Mouse (Mus musculus): ENCODE measurements around the gene Vmn1r28. TPM values are rescaled to one million over a fixed set of nuclear protein-coding genes. Genes with fewer than 3 reads are reported as not detected.

Gene Vmn1r28
- 0.03 TPM for polyA plus RNA-seq (2014; fragmentation: Illumina TruSeq; extraction: RNeasy Lipid Tissue Mini Kit (QIAGEN cat#74804); ENCODE audit: low read depth, low replicate concordance)

GRCm38 (mm10) chr6:58261737-58262136 is at the start of gene Vmn1r28:
Gene Vmn1r28, plus strand, starts transcription at chr6:58262037.

GRCm38 (mm10) chr6:58218721-58219120 is 43.1 kb upstream of the Vmn1r28 start, which contains the start of gene Vmn1r27:
Gene Vmn1r27, minus strand, starts transcription at chr6:58218821.

GRCm38 (mm10) chr6:58301249-58301648 is 39.4 kb downstream of the Vmn1r28 start, which contains the start of gene Vmn1r29:
Gene Vmn1r29, plus strand, starts transcription at chr6:58301549.

Other genes starting within 250 kb of the Vmn1r28 start
- gene Vmn1r26, start 246.9 kb upstream of the Vmn1r28 start, polyA plus RNA-seq (2014; fragmentation: Illumina TruSeq; extraction: RNeasy Lipid Tissue Mini Kit (QIAGEN cat#74804); ENCODE audit: low read depth, low replicate concordance), result 0.04 TPM
- not detected for gene Vmn1r27, start 43.2 kb upstream of the Vmn1r28 start, polyA plus RNA-seq (2014; fragmentation: Illumina TruSeq; extraction: RNeasy Lipid Tissue Mini Kit (QIAGEN cat#74804); ENCODE audit: low read depth, low replicate concordance)
- 0.20 TPM for gene Vmn1r29, start 39.5 kb downstream of the Vmn1r28 start, polyA plus RNA-seq (2014; fragmentation: Illumina TruSeq; extraction: RNeasy Lipid Tissue Mini Kit (QIAGEN cat#74804); ENCODE audit: low read depth, low replicate concordance)
- gene Vmn1r30, start 181.3 kb downstream of the Vmn1r28 start, polyA plus RNA-seq (2014; fragmentation: Illumina TruSeq; extraction: RNeasy Lipid Tissue Mini Kit (QIAGEN cat#74804); ENCODE audit: low read depth, low replicate concordance), result 0.64 TPM
- gene Vmn1r31, start 213.3 kb downstream of the Vmn1r28 start, polyA plus RNA-seq (2014; fragmentation: Illumina TruSeq; extraction: RNeasy Lipid Tissue Mini Kit (QIAGEN cat#74804); ENCODE audit: low read depth, low replicate concordance), result 2.3 TPM